Mouse (Mus musculus) R1 (cell line): Measurements from ENCODE around the gene Ubqln4.
A peak's percentile ranks its signal among the peaks of the same experiment; 100 is the strongest.

ENCODE experiments used
- DNase-seq: peaks from one replicate; pipeline ENCODE4 v3.0.0-alpha.2; 2018; ENCODE audit warnings: low read depth, low spot score

Ubqln4 gene

DNA sequence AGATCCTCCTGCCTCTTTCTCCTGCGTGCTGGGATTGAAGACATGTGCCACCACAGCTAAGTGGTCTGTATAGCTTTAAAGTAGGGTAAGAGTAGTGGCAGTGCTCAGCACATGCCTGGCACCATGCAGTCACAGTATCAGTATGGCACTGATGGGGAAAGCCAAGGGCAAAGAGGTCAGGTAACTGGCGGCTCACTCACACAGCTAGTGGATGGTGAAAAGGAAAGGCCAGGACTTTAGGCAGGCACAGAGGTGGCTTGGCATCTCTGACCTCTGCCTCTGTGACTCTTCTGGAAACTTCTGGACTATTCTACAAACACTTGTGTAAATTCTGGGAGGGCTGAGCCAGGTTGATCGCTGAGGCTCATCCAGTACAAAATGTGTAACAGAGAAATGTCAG is 12.6 kb downstream of the Ubqln4 start:
- no peak for DNase-seq

GRCm38 (mm10) chr3:88566536-88567061 is 13.0 kb downstream of the Ubqln4 start:
- DNase-seq, result no peak

DNA sequence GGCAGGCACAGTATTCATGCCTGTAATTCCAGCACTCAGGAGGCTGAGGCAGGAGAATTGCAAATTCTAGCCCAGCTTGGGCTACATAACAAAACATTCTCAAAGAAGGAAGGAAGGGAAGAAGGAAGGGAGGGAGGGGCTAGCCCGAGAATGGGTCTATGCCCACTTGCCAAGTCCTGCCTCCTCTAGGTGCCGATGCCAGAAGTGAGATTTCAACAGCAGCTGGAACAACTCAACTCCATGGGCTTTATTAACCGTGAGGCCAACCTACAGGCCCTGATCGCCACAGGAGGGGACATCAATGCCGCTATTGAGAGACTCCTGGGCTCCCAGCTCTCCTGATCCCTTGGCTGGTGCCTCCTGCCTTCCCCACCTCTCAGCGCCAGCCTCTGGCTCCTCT is 14.3 kb downstream of the Ubqln4 start:
- DNase-seq, result peak; percentile 89

DNA sequence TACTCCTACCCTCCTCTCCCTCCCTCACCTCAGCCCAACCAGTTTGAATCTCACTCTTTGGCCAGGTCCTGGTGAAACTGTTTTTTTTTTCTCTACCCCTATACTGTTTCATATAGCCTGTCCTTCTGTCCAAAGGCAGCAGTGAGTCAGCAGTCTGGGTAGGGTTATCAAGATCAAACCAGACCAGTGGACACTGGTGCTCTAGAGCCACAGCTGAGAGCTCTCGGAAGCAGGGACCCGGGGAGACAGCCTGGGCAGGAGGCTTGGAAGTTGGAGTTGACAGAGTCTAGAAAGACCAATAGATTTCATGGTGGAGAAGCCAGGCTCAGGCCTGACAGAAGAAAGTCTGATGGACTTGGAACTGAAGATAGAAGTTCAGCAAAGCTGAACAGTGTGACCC is 15.1 kb downstream of the Ubqln4 start:
- DNase-seq, result no peak

DNA sequence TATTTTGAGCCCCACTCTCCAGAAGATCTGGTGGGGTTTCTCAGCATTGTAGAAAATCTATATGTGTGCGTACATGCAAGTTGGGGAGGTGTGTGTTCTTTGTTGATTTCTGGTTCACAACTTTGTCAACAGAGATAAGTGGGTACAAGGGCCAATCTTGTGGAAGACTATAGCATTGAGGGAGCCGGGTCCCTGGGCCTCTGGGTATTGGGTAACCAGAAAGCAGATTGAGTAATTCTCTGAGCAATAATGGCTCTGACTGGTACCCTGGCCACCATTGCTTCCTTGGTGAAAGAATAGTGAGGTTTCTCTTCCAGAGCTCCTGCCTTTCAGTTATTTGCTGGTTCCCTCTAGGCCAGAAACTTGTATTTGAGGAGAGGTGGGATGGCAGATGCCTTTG is 15.5 kb downstream of the Ubqln4 start:
- DNase-seq, result no peak

GRCm38 (mm10) chr3:88569694-88570093 is 16.1 kb downstream of the Ubqln4 start:
- DNase-seq, result peak; percentile 70

DNA sequence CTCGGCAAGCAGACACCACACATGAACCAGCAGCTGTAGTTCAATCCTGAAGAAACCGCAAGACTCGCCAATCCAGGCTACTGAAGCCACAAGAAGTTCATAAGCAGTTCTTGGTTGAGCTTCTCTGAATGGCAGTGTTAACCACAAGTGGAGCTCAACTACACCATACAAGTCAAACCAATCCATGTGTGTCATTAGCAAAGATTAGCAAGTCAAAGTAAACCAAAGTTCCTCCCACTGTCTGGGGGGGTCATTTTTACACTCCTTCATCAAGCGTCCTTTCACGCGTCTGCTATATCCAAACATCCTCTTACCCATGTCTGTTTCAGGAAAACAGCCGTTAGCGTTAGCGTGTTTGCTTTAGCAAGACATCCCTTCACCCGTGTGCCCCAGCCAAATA is 16.8 kb downstream of the Ubqln4 start:
- peak; percentile 68 for DNase-seq

DNA sequence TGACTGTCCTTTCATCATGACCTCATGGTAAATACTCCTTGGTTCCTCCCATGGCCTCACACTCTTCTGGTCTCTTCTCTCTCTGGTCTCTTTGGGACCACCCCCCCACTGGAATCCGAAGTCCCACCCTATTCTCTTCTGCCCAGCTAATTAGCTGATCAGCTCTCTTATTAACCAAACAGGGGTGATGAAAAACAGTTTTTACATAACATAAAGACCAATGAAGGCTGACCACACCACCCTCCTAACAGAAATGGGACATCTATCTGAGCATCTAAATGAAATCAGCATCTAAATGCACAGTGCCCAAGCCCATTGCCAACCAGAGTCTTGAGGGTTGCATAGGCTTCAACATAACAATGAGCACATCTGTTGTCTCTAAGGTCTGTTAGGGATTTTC is 18.3 kb downstream of the Ubqln4 start:
- DNase-seq, result peak; percentile 100

GRCm38 (mm10) chr3:88572835-88573234 is 19.3 kb downstream of the Ubqln4 start:
- DNase-seq, result peak; percentile 100

DNA sequence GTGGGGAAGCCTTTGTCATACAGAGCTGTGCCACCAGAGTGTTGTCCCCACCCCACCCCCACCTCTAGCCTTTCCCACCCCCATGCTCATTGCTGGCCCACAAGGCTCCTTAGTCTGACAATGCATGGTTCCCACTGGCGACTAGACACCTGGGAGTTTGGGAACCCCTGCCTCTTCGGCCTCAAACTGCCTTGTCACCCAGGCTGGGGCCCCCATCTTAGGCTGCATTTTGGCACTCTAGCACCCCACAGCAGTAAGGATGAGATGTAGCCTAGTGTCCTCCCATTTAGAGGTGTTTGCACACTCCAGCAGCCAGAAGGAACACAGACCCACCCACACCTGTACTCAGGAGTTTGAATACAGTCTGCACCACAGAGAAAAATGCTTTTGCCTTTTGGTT is 20.3 kb downstream of the Ubqln4 start:
- peak; percentile 67 for DNase-seq

GRCm38 (mm10) chr3:88575540-88575939 is 22.0 kb downstream of the Ubqln4 start, which contains the start of gene Ssr2:
Gene Ssr2, plus strand, starts transcription at chr3:88575876.
- DNase-seq, result peak; percentile 99

DNA sequence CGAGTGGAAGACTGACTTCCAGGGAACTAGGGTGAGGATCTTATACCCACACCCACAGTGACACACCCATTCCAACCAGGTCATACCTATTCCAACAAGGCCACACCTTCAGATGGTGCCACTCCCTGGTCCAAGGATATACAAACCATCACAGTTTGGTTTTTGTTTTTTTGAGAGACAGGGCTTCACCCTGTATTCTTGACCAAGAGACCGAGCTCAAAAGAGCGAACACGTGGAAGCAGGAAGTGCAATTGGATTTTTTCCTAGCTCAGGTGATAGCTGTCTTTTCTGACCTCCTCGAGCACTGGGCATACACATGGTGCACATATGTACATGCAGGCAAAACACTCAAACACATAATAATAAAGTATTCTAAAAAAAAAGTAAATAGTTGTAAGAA is 24.3 kb downstream of the Ubqln4 start:
- peak; percentile 83 for DNase-seq

DNA sequence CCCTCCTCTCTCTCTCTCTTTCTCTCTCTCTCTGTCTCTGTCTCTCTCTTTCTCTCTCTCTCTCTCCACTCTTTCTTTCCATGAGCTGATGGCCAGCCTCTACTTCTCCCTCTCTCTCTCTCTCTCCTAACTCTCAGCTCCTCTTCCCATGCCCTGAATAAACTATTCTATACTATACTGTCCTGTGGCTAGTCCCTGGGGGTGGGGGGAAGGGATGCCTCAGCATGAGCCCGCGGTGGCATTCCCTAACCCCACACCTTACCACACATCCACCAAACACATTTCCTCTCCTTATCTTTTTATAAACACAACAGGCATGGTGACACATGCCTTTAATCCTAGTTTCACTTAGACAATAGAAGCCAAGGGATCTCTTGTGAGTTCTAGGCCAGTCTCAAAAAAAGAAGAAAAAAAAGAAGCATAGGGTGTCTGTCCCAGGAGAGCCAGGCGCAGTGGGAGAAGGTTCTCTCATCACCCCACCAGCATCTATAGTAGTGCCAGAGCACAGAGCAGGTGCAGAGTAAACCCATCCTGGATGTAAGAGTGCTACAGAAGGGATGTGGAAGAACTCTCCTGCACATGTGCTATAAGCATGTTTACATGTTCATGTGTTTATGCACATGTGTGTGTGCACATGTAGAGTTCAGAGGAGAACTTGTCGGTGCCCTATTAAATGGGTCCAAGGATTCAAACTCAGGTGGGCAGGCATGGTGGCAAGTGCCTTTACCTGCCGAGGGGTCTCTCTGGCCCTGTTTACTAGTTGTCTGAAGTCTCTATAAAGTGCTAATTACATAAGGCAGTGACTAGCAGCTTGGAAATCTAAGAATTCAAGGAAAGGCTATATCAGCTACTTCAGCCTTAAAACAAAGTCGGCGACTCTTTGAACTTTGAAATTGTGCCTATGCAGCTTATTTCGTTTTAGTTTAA is 25.2 kb downstream of the Ubqln4 start:
- DNase-seq, result no peak

- DNase-seq, result peak; percentile 94
Measured at GRCm38 (mm10) chr3:88579454-88580117, 26.0 kb downstream of the Ubqln4 start.

- DNase-seq, result peak; percentile 79
Measured at GRCm38 (mm10) chr3:88585769-88586168, 32.2 kb downstream of the Ubqln4 start.

GRCm38 (mm10) chr3:88586640-88587039 is 33.1 kb downstream of the Ubqln4 start:
- peak; percentile 83 for DNase-seq

- peak; percentile 77 for DNase-seq
Measured at GRCm38 (mm10) chr3:88590246-88590645, 36.7 kb downstream of the Ubqln4 start.

DNA sequence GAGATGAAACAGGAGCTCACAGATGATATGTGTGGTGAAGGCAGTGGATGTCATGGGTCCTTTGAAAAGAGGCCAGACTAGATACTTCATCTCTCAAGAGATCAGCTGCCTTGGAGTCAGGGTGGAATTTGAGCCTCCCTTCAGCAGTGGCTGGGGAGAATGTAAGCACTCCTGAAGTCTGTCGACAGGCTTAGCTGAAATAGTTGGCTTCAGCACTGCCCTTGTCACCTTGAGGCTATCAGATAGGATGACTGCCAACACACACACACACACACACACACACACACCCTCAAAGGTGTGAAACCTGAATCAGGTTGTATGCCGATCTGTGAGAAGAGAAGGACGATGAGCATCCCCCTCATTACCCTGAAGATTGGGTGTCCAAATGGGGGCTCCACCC is 37.5 kb downstream of the Ubqln4 start:
- DNase-seq, result peak; percentile 37

DNA sequence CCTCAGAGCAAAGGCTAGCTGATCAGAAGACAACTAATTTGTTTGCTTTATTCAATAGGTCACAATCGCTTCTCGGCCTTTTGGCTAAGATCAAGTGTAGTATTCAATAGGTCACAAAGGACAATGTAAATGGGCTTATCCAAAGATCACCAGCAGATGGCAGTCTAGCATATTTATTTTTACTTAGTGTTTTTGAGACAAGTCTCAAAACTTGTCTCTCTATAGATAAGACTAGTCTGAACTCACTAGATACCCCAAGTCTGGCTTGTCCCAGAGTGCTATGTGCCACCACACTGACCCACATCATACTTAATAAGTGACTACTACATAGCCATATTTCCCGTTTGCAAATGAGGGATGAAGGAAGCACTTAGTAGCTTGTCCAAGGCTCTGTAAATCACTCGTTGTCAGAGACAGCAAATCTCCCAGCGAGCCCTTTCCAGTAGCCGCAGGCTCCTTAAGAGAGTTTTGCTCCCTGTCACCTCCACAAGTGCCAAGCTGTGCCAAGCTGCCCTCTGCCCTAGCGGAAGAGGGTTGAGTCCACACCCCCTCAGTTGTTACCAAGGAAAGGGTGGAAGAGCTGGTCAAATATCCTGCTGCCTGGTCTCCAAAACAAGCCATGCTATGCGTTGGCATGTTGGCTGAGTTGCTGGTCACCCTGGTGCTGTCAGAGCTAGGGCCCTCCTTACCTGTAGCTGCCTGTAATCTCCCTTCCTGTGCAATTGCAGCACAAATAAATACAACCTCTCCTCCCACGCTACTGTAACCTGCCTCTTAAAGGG is 38.6 kb downstream of the Ubqln4 start:
- peak; percentile 82 for DNase-seq

DNA sequence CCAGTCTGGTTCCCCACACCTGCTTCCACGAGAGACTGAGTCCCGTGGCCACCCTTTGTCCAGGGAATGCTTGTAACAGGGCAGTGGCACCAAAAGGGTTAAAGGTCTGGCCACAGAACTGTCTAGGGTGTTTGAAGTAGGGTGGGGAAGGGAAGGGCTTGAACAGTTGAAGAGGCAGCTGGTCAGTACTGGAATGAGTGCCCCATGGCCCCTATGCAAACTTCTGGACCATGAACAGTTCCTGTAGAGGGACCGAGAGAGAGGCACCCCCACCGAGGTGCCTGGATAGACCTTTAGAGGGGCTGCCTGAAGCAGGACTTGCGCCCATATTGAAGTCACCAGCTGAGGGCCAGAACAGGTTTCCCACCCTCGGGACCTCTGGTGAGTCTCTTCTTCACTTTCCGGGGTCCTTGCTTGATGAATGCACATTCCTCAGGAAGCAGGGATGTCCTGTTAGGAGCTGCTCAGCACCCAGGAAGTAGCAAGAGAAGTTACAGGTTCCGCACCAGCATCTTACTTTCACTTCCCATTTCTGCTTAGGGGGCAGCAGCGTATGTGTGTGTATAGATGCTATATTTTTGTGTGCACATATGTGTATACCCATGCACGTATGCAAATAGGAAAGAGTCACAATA is 39.5 kb downstream of the Ubqln4 start:
- DNase-seq, result no peak

DNA sequence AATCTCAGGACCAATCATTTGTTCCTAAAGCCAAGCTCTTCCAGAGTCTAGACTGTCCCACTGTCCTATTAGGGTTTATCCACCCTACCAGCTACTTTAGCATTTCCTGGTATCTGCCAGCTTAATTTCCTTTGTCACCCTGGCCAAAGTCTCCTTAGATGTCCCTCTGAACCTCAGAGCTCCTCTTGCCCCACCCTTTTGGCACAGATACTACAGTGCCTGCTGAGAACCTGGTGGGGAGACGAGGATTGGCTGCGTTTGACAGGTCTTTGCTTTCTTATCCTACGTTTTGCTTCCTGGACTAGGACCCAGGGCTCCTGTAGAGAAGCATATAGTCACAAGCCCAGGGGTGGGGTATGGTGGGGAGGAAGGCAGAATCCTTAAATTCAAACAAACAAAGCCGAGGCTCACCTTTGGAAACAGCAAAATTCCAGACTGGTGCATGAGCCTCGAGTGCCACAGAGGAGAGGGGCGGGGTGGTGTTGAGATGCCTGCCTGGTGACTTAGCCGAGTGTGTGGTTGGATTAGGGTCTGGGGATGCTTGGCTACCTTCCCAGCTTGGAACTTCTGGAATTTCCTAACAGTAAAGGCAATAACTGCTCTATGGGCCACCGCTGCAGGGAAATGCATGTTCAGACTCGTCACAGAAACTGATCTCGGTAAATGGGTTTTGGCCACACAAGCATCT is 40.5 kb downstream of the Ubqln4 start:
- DNase-seq, result peak; percentile 31
